ENCODE assay signal across 7 mouse cellular contexts in genomic region chr5:110057637-110058408, GRCm38 (mm10). TPM values are rescaled to one million over a fixed set of nuclear protein-coding genes. Genes with fewer than 3 reads are reported as not detected.
DNase-seq lines count a peak whose midpoint lies in the region; ATAC-seq lines count a peak whose summit lies in the region.

No protein-coding gene starts in this region.

- no peaks in the 10 kb centered on the region for H3K36me3 ChIP-seq in intestine, embryonic 16.5 days (ENCODE audit: control insufficient read depth, insufficient read depth, low read length)
- H3K36me3 ChIP-seq in midbrain, embryonic 11.5 days (ENCODE audit: control insufficient read depth, insufficient read depth, low read length): no peaks in the 10 kb centered on the region

- DNase-seq in adrenal gland, adult 2 months: peak; percentile 93
- DNase-seq in embryo, embryonic 11.5 days (ENCODE audit: low read depth, low spot score): peak; percentile 40
- peak; percentile 56 to 78 for DNase-seq in gastrocnemius, postnatal 4 days (ENCODE audit: low spot score in 2 of 2)
- DNase-seq in left cerebral cortex, postnatal 36 days (ENCODE audit: low spot score in 2 of 2): peak; percentile 80
- DNase-seq in midbrain, embryonic 11.5 days (ENCODE audit: low spot score, missing footprints): peak; percentile 96
- peak; percentile 71 for DNase-seq in skeletal muscle tissue, adult 2 months (ENCODE audit: low read depth, low spot score)

- ATAC-seq in intestine, embryonic 16.5 days: peak; percentile 100
- peak; percentile 98 for ATAC-seq in midbrain, embryonic 11.5 days (ENCODE audit: low FRiP score)

- H3K4me3 ChIP-seq in intestine, embryonic 16.5 days (ENCODE audit: low read length): peak overlapping the region; percentile 75
- peak overlapping the region; percentile 52 for H3K4me3 ChIP-seq in midbrain, embryonic 11.5 days (ENCODE audit: low read depth, low read length)

- H3K4me1 ChIP-seq in intestine, embryonic 16.5 days (ENCODE audit: control insufficient read depth, insufficient read depth, low read length): no peaks in the 10 kb centered on the region
- H3K4me1 ChIP-seq in midbrain, embryonic 11.5 days (ENCODE audit: control insufficient read depth, insufficient read depth, low read length): no peaks in the 10 kb centered on the region

- peak overlapping the region; percentile 54 for H3K4me2 ChIP-seq in intestine, embryonic 16.5 days (ENCODE audit: low read depth, low read length)
- peak overlapping the region; percentile 50 for H3K4me2 ChIP-seq in midbrain, embryonic 11.5 days

- 2% methylated on average over 19 of the region's 19 CpGs for WGBS in intestine, embryonic 16.5 days
- 4% methylated on average over 19 of the region's 19 CpGs for WGBS in midbrain, embryonic 11.5 days

- H3K27ac ChIP-seq in intestine, embryonic 16.5 days (ENCODE audit: low read length): peak overlapping the region; percentile 59; the same call in 1 of the 2 replicates
- H3K27ac ChIP-seq in midbrain, embryonic 11.5 days (ENCODE audit: low read depth, low read length): peak overlapping the region; percentile 54; the same call in 1 of the 2 replicates

- H3K9ac ChIP-seq in intestine, embryonic 16.5 days (ENCODE audit: low read depth, low read length): peak overlapping the region; percentile 78
- peak overlapping the region; percentile 64 for H3K9ac ChIP-seq in midbrain, embryonic 11.5 days (ENCODE audit: low read length)

- H3K27me3 ChIP-seq in intestine, embryonic 16.5 days (replicated peaks; ENCODE audit: control insufficient read depth, insufficient read depth, low read length): no peaks in the 10 kb centered on the region
- H3K27me3 ChIP-seq in midbrain, embryonic 11.5 days (ENCODE audit: control insufficient read depth, insufficient read depth, low read length): no peaks in the 10 kb centered on the region

- intact Hi-C loops in left cerebral cortex, postnatal 36 days (cut with DNase I): loop anchor here (2.0 kb wide), 1 partner anchor 37 kb away; the partner anchor contains the start of gene Gm35315

- H3K9me3 ChIP-seq in intestine, embryonic 16.5 days (ENCODE audit: control insufficient read depth, low read length): no peaks in the 10 kb centered on the region
- no peaks in the 10 kb centered on the region; the same call in 1 of the 2 replicates for H3K9me3 ChIP-seq in midbrain, embryonic 11.5 days (ENCODE audit: control insufficient read depth, low read length)

RNA-seq across cellular contexts. Expression of gene Gm17655, which starts 14.5 kb away (rescaled TPM):
- 1 to 10 TPM; 4.8 to 9.2 TPM for total RNA-seq in adrenal gland, adult 2 months (2021)
- polyA plus RNA-seq in adrenal gland, adult 2 months (2012; rRNA removed): not detected in 2 replicates
- 1 to 10 TPM; 2.8 to 3.9 TPM for total RNA-seq in gastrocnemius, postnatal 4 days (2021)
- polyA plus RNA-seq in intestine, embryonic 16.5 days (2015; fragmentation: Nextera tagmentation; extraction: Ambion mirVana): 3.2 and 3.7 TPM in 2 replicates
- 1 to 10 TPM; 7.2 to 7.6 TPM for total RNA-seq in left cerebral cortex, postnatal 36 days (2021)
- 5.2 and 8.2 TPM in 2 replicates for polyA plus RNA-seq in midbrain, embryonic 11.5 days (2014; fragmentation: Nextera tagmentation; extraction: Ambion mirVana)

RNA-seq across cellular contexts. Expression of gene Gm35315, which starts 36.4 kb away (rescaled TPM):
- under 1 TPM; 0.14 to 0.66 TPM for total RNA-seq in adrenal gland, adult 2 months (2021)
- polyA plus RNA-seq in adrenal gland, adult 2 months (2012; rRNA removed): not detected in 2 replicates
- under 1 TPM; 0.23 to 0.29 TPM for total RNA-seq in gastrocnemius, postnatal 4 days (2021)
- polyA plus RNA-seq in intestine, embryonic 16.5 days (2015; fragmentation: Nextera tagmentation; extraction: Ambion mirVana): 1.5 and 2.1 TPM in 2 replicates
- under 1 TPM; 0.48 to 0.72 TPM for total RNA-seq in left cerebral cortex, postnatal 36 days (2021)
- 0.46 and 0.74 TPM in 2 replicates for polyA plus RNA-seq in midbrain, embryonic 11.5 days (2014; fragmentation: Nextera tagmentation; extraction: Ambion mirVana)

RNA-seq across cellular contexts. Expression of gene Plcxd1, which starts 41.9 kb away (rescaled TPM):
- under 1 TPM; 0.09 to 0.10 TPM for total RNA-seq in adrenal gland, adult 2 months (2021)
- 0.02 and 0.19 TPM in 2 replicates for polyA plus RNA-seq in adrenal gland, adult 2 months (2012; rRNA removed)
- not detected for total RNA-seq in gastrocnemius, postnatal 4 days (2021)
- 0.80 and 0.84 TPM in 2 replicates for polyA plus RNA-seq in intestine, embryonic 16.5 days (2015; fragmentation: Nextera tagmentation; extraction: Ambion mirVana)
- 10 to 100 TPM; 11.1 to 12.0 TPM for total RNA-seq in left cerebral cortex, postnatal 36 days (2021)
- 0.28 and 0.41 TPM in 2 replicates for polyA plus RNA-seq in midbrain, embryonic 11.5 days (2014; fragmentation: Nextera tagmentation; extraction: Ambion mirVana)

RNA-seq across cellular contexts. Expression of gene Gtpbp6, which starts 50.2 kb away (rescaled TPM):
- total RNA-seq in adrenal gland, adult 2 months (2021): 10 to 100 TPM; 57.4 to 61.6 TPM
- 115 and 125 TPM in 2 replicates for polyA plus RNA-seq in adrenal gland, adult 2 months (2012; rRNA removed)
- total RNA-seq in gastrocnemius, postnatal 4 days (2021): 10 to 100 TPM; 24.5 to 29.1 TPM
- polyA plus RNA-seq in intestine, embryonic 16.5 days (2015; fragmentation: Nextera tagmentation; extraction: Ambion mirVana): 28.3 and 29.6 TPM in 2 replicates
- total RNA-seq in left cerebral cortex, postnatal 36 days (2021): 10 to 100 TPM; 85.4 to 88.5 TPM
- 23.9 and 24.7 TPM in 2 replicates for polyA plus RNA-seq in midbrain, embryonic 11.5 days (2014; fragmentation: Nextera tagmentation; extraction: Ambion mirVana)

RNA-seq across cellular contexts. Expression of gene Zfp605, which starts 52.1 kb away (rescaled TPM):
- 1 to 10 TPM; 5.7 to 6.5 TPM for total RNA-seq in adrenal gland, adult 2 months (2021)
- polyA plus RNA-seq in adrenal gland, adult 2 months (2012; rRNA removed): 0.04 TPM in 2 replicates
- total RNA-seq in gastrocnemius, postnatal 4 days (2021): 1 to 10 TPM; 2.9 to 4.1 TPM
- polyA plus RNA-seq in intestine, embryonic 16.5 days (2015; fragmentation: Nextera tagmentation; extraction: Ambion mirVana): 2.3 and 2.7 TPM in 2 replicates
- 10 to 100 TPM; 15.4 to 18.8 TPM for total RNA-seq in left cerebral cortex, postnatal 36 days (2021)
- 5.8 and 6.4 TPM in 2 replicates for polyA plus RNA-seq in midbrain, embryonic 11.5 days (2014; fragmentation: Nextera tagmentation; extraction: Ambion mirVana)

Comparison
In these comparisons a context has a peak if more than half of its experiments do, and no peak if none do; other contexts are left out.
1. Peak in every context shown above with its lines: DNase-seq, ATAC-seq, H3K4me3 ChIP-seq and H3K27ac ChIP-seq.
2. DNase-seq: peak in every context shown above with its lines; median percentile 96 in midbrain, embryonic 11.5 days; 93 in adrenal gland, adult 2 months; 80 in left cerebral cortex, postnatal 36 days; 71 in skeletal muscle tissue, adult 2 months; 67 in gastrocnemius, postnatal 4 days; 40 in embryo, embryonic 11.5 days.
3. RNA of gene Plcxd1, which starts 41.9 kb away (total RNA-seq): 11.1 to 12.0 TPM in left cerebral cortex, postnatal 36 days; 0.09 to 0.10 TPM in adrenal gland, adult 2 months and not detected in gastrocnemius, postnatal 4 days; every median in the first group is over 10 times any median in the second.